Mouse (Mus musculus): ENCODE results near the gene Plod3. TPM values are rescaled to one million over a fixed set of nuclear protein-coding genes. Genes with fewer than 3 reads are reported as not detected.

The Plod3 gene
- total and polyA plus RNA-seq, 3 experiments, result 56.0 to 62.8 TPM; not detected in 1

DNA sequence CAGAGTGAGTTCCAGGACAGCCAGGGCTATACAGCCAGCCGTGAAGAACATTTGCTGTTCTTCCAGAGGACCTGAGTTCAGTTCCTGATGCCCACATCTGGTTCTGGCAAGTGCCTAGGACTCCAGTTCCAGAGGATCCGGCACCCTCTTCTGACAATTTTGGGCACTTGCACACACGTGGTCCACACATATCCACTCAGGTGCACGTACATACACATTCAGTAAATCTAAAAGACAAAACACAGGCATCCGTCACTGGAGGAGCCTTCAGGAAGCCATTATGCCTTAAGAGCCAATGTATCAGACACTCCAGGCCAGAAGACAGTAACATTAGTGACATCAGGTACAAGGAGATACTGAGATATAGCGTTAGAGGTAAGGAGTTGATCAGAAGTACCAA lies 36.3 kb upstream of the Plod3 start:
- H3K79me2 ChIP-seq (ENCODE audit: control insufficient read depth, insufficient read depth, low read length, poor library complexity), result peaks cover 17% of the 10 kb centered on the region
- H3K36me3 ChIP-seq (ENCODE audit: control insufficient read depth in 1 of 2, insufficient read depth in 2 of 2, low read length in 2 of 2), result peaks cover 0 to 14% of the 10 kb centered on the region in 2 experiments; a peak in 2 of 4 replicates
- H3K9ac ChIP-seq (ENCODE audit: control insufficient read depth, low read depth, low read length, poor library complexity, severe bottlenecking), result no peak overlapping the region
- no peak for DNase-seq (ENCODE audit: low read depth, low spot score)
- peaks cover 0 to 15% of the 10 kb centered on the region in 2 experiments; a peak in 2 of 4 replicates for H3K4me1 ChIP-seq (ENCODE audit: control insufficient read depth in 1 of 2, insufficient read depth in 2 of 2, low read length in 2 of 2)
- TF ChIP-seq RCOR1 (IDR thresholded peaks at IDR 0.05; ENCODE audit: low read depth, low read length) (no peak), ZMIZ1 (IDR thresholded peaks at IDR 0.05; ENCODE audit: low read depth, low read length) (no peak), UBTF (IDR thresholded peaks at IDR 0.05; ENCODE audit: borderline replicate concordance, insufficient read depth, low read depth, low read length) (no peak), BHLHE40 (IDR thresholded peaks at IDR 0.05; ENCODE audit: borderline replicate concordance, low read depth, low read length) (no peak), ETS1 (IDR thresholded peaks at IDR 0.05; ENCODE audit: low read depth, low read length) (no peak), EP300 (IDR thresholded peaks at IDR 0.05; ENCODE audit: low read depth in 1 of 2, low read length in 2 of 2) (no peak), TAL1 (IDR thresholded peaks at IDR 0.05; ENCODE audit: low read length) (no peak), USF2 (IDR thresholded peaks at IDR 0.05; ENCODE audit: borderline replicate concordance in 1 of 2, insufficient read depth in 1 of 2, low read depth in 1 of 2, low read length in 2 of 2) (no peak), ZKSCAN1 (IDR thresholded peaks at IDR 0.05; ENCODE audit: low read depth, low read length) (no peak), GATA1 (IDR thresholded peaks at IDR 0.05; ENCODE audit: low read depth, low read length) (no peak), KAT2A (conservative IDR thresholded peaks at IDR 0.05; ENCODE audit: low read depth, low read length) (no peak), POLR2AphosphoS2 (IDR thresholded peaks at IDR 0.05; ENCODE audit: low read length) (no peak), USF1 (IDR thresholded peaks at IDR 0.05; ENCODE audit: low read depth, low read length) (no peak), TCF12 (IDR thresholded peaks at IDR 0.05; ENCODE audit: low read depth, low read length) (no peak), MAX (IDR thresholded peaks at IDR 0.05; ENCODE audit: low read length) (no peak), SIN3A (IDR thresholded peaks at IDR 0.05; ENCODE audit: low read length) (no peak), CTCF (IDR thresholded peaks at IDR 0.05 in 2 of 3, conservative IDR thresholded peaks at IDR 0.05 in 1 of 3; ENCODE audit: control insufficient read depth in 1 of 3, insufficient read depth in 1 of 3, low read depth in 2 of 3, low read length in 3 of 3, poor library complexity in 1 of 3, severe bottlenecking in 1 of 3) (no peak), ELF1 (IDR thresholded peaks at IDR 0.05; ENCODE audit: low read depth, low read length) (no peak), MYC (IDR thresholded peaks at IDR 0.05; ENCODE audit: low read depth, low read length) (no peak), JUND (IDR thresholded peaks at IDR 0.05; ENCODE audit: low read depth, low read length) (no peak)
- no peaks in the 10 kb centered on the region for H3K27me3 ChIP-seq (ENCODE audit: control insufficient read depth in 1 of 2, insufficient read depth in 2 of 2, low read length in 2 of 2)
- H3K27ac ChIP-seq (ENCODE audit: control insufficient read depth, low read depth, low read length), result no peak overlapping the region
- H3K9me3 ChIP-seq (replicated peaks; ENCODE audit: insufficient read depth, low read length), result no peaks in the 10 kb centered on the region
- H3K4me3 ChIP-seq (ENCODE audit: control insufficient read depth in 1 of 2, insufficient read depth in 1 of 2, low read depth in 2 of 2, low read length in 2 of 2), result no peak overlapping the region

DNA sequence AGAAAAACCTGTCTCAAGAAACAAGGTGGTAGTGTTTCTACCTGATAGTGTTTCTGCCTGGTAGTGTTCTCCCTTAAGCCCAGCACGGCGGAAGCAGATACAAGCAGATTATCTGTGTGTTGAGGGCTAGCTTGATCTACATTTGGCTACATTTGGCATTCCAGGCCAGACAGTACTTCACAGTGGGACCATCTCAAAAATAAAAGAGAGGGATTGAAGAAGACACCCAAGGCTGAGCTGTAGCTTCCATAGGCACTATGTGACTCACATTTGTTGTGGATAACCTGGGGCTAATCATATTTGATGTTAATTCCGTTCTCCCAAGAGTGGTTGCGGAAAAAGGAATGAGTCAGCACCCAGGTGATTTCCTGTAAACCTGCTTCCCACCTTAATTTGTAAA lies 34.7 kb upstream of the Plod3 start:
- TF ChIP-seq TAL1 (IDR thresholded peaks at IDR 0.05; ENCODE audit: low read length) (peak; percentile 27; the same call in 1 of the 2 replicates), MYB (IDR thresholded peaks at IDR 0.05; ENCODE audit: low read depth, low read length) (no peak), MAFK (IDR thresholded peaks at IDR 0.05; ENCODE audit: borderline replicate concordance, low read depth, low read length) (0 out of 2 replicates have a peak, but pooled peaks have one; percentile 21), MXI1 (IDR thresholded peaks at IDR 0.05; ENCODE audit: low read depth, low read length) (no peak), CHD1 (IDR thresholded peaks at IDR 0.05; ENCODE audit: low read depth, low read length) (no peak), RCOR1 (IDR thresholded peaks at IDR 0.05; ENCODE audit: low read depth, low read length) (peak; percentile 61; the same call in 1 of the 2 replicates), POLR2AphosphoS2 (IDR thresholded peaks at IDR 0.05; ENCODE audit: low read length) (no peak), GATA1 (IDR thresholded peaks at IDR 0.05; ENCODE audit: low read depth, low read length) (peak; percentile 64), CTCF (IDR thresholded peaks at IDR 0.05 in 2 of 3, conservative IDR thresholded peaks at IDR 0.05 in 1 of 3; ENCODE audit: control insufficient read depth in 1 of 3, insufficient read depth in 1 of 3, low read depth in 2 of 3, low read length in 3 of 3, poor library complexity in 1 of 3, severe bottlenecking in 1 of 3) (no peak), ETS1 (IDR thresholded peaks at IDR 0.05; ENCODE audit: low read depth, low read length) (no peak), EP300 (IDR thresholded peaks at IDR 0.05; ENCODE audit: low read depth in 1 of 2, low read length in 2 of 2) (peak; percentile 32 to 59; a peak in 2 of 4 replicates), TCF12 (IDR thresholded peaks at IDR 0.05; ENCODE audit: low read depth, low read length) (peak; percentile 77), POLR2AphosphoS5 (IDR thresholded peaks at IDR 0.05; ENCODE audit: borderline replicate concordance, low read depth, low read length) (no peak), POLR2A (IDR thresholded peaks at IDR 0.05; ENCODE audit: control insufficient read depth in 1 of 2, insufficient read depth in 1 of 2, low read depth in 1 of 2, low read length in 2 of 2, poor library complexity in 1 of 2) (no peak), NRF1 (IDR thresholded peaks at IDR 0.05; ENCODE audit: insufficient read depth, low read depth, low read length, poor library complexity, severe bottlenecking) (no peak)
- H3K4me3 ChIP-seq (ENCODE audit: control insufficient read depth in 1 of 2, insufficient read depth in 1 of 2, low read depth in 2 of 2, low read length in 2 of 2), result peak overlapping the region; percentile 60 to 72
- peaks cover 0 to 19% of the 10 kb centered on the region in 2 experiments; a peak in 2 of 4 replicates for H3K4me1 ChIP-seq (ENCODE audit: control insufficient read depth in 1 of 2, insufficient read depth in 2 of 2, low read length in 2 of 2)
- 0 out of 2 replicates have a peak overlapping the region, but pooled peaks have one; percentile 63 for H3K9ac ChIP-seq (ENCODE audit: control insufficient read depth, low read depth, low read length, poor library complexity, severe bottlenecking)
- H3K36me3 ChIP-seq (ENCODE audit: control insufficient read depth in 1 of 2, insufficient read depth in 2 of 2, low read length in 2 of 2), result peaks cover 0 to 14% of the 10 kb centered on the region in 2 experiments; a peak in 2 of 4 replicates
- H3K79me2 ChIP-seq (ENCODE audit: control insufficient read depth, insufficient read depth, low read length, poor library complexity), result peaks cover 25% of the 10 kb centered on the region
- peak overlapping the region; percentile 23 for H3K27ac ChIP-seq (ENCODE audit: control insufficient read depth, low read depth, low read length)
- H3K9me3 ChIP-seq (replicated peaks; ENCODE audit: insufficient read depth, low read length), result no peaks in the 10 kb centered on the region
- no peaks in the 10 kb centered on the region for H3K27me3 ChIP-seq (ENCODE audit: control insufficient read depth in 1 of 2, insufficient read depth in 2 of 2, low read length in 2 of 2)
- DNase-seq (ENCODE audit: low read depth, low spot score), result peak; percentile 55
